Mouse (Mus musculus): ENCODE results near the gene Hlf.

- TF ChIP-seq MAFK (IDR thresholded peaks at IDR 0.05; ENCODE audit: insufficient read depth, low read depth, low read length) = no peak
- no peak for TF ChIP-seq ZC3H11A (IDR thresholded peaks at IDR 0.05; ENCODE audit: borderline replicate concordance, low read depth, low read length)
- no peak for TF ChIP-seq ZNF384 (IDR thresholded peaks at IDR 0.05; ENCODE audit: low read depth, low read length)
- TF ChIP-seq HCFC1 (IDR thresholded peaks at IDR 0.05; ENCODE audit: borderline replicate concordance, insufficient read depth, low read length) = no peak
These were observed 58.0 kb downstream of the Hlf start for GRCm38 (mm10) chr11:90332737-90333136.
